Mouse (Mus musculus) intestine, postnatal 0 days (tissue): Measurements from ENCODE around the gene Otud4. TPM values are rescaled to one million over a fixed set of nuclear protein-coding genes. Genes with fewer than 3 reads are reported as not detected.

Source experiments
- ATAC-seq: fragments of 200-750 bp; cut with Nextera tagmentation; 2 replicates; pipeline ENCODE4 v1.8.0; 2017; ENCODE audit warnings: mild to moderate bottlenecking, moderate TSS enrichment, moderate library complexity
- H3K27ac ChIP-seq: fragments of 300-500 bp; sonication (generic); 2 replicates; pipeline ENCODE4 v1.5.1; 2014; ENCODE audit warnings: mild to moderate bottlenecking, low read depth, low read length, moderate library complexity
- H3K27me3 ChIP-seq: fragments of 300-500 bp; sonication (generic); replicated peaks from 2 replicates; pipeline ENCODE4 v1.6.1; 2014; ENCODE audit warnings: low read length, mixed read lengths; ENCODE audit not compliant: control insufficient read depth, insufficient read depth
- H3K36me3 ChIP-seq: fragments of 300-500 bp; sonication (generic); 2 replicates; pipeline ENCODE4 v1.6.1; 2014; ENCODE audit warnings: mild to moderate bottlenecking, moderate library complexity; ENCODE audit not compliant: control insufficient read depth, insufficient read depth
- H3K4me1 ChIP-seq: fragments of 300-500 bp; sonication (generic); replicated peaks from 2 replicates; pipeline ENCODE4 v1.6.1; 2014; ENCODE audit warnings: antibody characterized with exemption, low read length, mixed read lengths; ENCODE audit not compliant: control insufficient read depth, insufficient read depth
- H3K4me2 ChIP-seq: fragments of 300-500 bp; sonication (generic); replicated peaks from 2 replicates; pipeline ENCODE4 v1.6.1; 2014; ENCODE audit warnings: low read depth, mild to moderate bottlenecking, moderate library complexity
- H3K4me3 ChIP-seq: fragments of 300-500 bp; sonication (generic); 2 replicates; pipeline ENCODE4 v1.5.1; 2014; ENCODE audit warnings: low read depth, low read length
- H3K9ac ChIP-seq: fragments of 300-500 bp; sonication (generic); 2 replicates; pipeline ENCODE4 v1.6.1; 2014; ENCODE audit warnings: mild to moderate bottlenecking, low read depth, low read length
- H3K9me3 ChIP-seq: fragments of 300-500 bp; sonication (generic); 2 replicates; pipeline ENCODE4 v1.6.1; 2016; ENCODE audit warnings: mixed run types; ENCODE audit not compliant: control insufficient read depth
- CTCF ChIP-seq: sonication (generic); IDR thresholded peaks from 2 replicates; pipeline ENCODE4 v1.5.1; 2016; ENCODE audit warnings: low read depth, mild to moderate bottlenecking, control low read depth, antibody characterized with exemption, moderate library complexity
- WGBS: fragments of 180-500 bp; shearing (Covaris S2); extraction: QIAGEN DNeasy Blood & Tissue Kit; methylation state at CpG from one replicate; pipeline ENCODE4 v1.1.7; 2014; 5-methylcytosine and 5-hydroxymethylcytosine counted together
- polyA plus RNA-seq: library from polyadenylated mRNA; unstranded; fragments of >200 nt; fragmentation: Nextera tagmentation; extraction: Ambion mirVana; gene quantifications from 2 replicates; pipeline ENCODE4 v1.2.1, GENCODE M21; 2015

The Otud4 gene
- polyA plus RNA-seq, 1 experiment from 2014 or later, result 6.0 TPM

DNA sequence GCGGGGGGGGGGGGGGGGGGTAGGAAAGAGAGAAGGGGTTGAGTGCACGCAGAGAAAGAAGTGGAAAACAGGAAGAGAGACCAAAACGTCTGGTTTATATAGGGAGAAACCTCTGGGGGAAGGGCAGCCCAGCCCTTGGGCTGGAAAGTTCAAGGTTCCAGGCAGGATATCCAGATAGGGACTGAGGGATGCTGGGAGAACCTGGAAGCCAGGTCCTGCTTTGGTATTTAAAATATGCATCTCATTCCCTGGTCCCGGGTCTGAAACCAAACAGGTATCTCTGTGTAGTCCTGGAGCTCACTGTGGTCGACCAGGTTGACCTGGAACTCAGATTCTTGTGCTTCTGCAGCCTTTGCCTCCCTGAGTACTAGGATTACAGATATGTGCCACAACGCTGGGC, 73.3 kb downstream of the Otud4 start:
- Histone ChIP-seq H3K4me3 (no peak overlapping the region), H3K27me3 (no peaks in the 10 kb centered on the region), H3K4me2 (peak overlapping the region; percentile 79), H3K4me1 (no peaks in the 10 kb centered on the region), H3K9me3 (no peaks in the 10 kb centered on the region), H3K27ac (no peak overlapping the region), H3K9ac (no peak overlapping the region), H3K36me3 (0 out of 2 replicates have a peak, but pooled peaks cover 5% of the 10 kb centered on the region)
- 30% methylated on average over 6 of the region's 6 CpGs for WGBS
- TF ChIP-seq CTCF, result no peak
- ATAC-seq, result no peak

- H3K4me3 ChIP-seq, result no peak overlapping the region
- H3K36me3 ChIP-seq, result peaks cover 34% of the 10 kb centered on the region
- no peaks in the 10 kb centered on the region for H3K9me3 ChIP-seq
- ATAC-seq, result no peak
- no peak overlapping the region for H3K27ac ChIP-seq
- no peak overlapping the region for H3K4me2 ChIP-seq
- TF ChIP-seq CTCF, result no peak
- no peaks in the 10 kb centered on the region for H3K4me1 ChIP-seq
- no peaks in the 10 kb centered on the region for H3K27me3 ChIP-seq
- H3K9ac ChIP-seq, result no peak overlapping the region
Observed at GRCm38 (mm10) chr8:79721537-79721936, 82.1 kb downstream of the Otud4 start.

DNA sequence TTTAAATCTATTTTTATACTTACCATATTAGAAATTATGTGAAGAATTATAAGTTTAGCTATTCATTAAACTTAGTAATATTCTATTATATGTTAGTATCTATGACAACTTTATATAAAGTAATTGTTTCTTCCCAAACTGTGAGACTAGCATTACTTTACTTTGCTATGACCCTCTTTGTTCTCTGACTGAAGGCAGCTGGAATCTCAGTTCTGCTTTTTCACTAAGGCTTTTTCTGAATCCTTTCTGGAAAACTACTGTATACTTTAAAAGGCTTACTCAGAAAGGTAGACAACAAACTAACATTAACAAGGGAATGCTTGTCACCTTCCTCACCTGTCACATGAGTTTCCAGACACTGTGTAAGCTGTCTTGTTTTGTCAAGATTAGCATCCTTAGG, 83.9 kb downstream of the Otud4 start:
- Histone ChIP-seq H3K9me3 (no peaks in the 10 kb centered on the region), H3K4me2 (no peak overlapping the region), H3K4me1 (no peaks in the 10 kb centered on the region), H3K27ac (no peak overlapping the region), H3K9ac (no peak overlapping the region), H3K36me3 (peaks cover 29% of the 10 kb centered on the region), H3K27me3 (no peaks in the 10 kb centered on the region), H3K4me3 (no peak overlapping the region)
- ATAC-seq, result no peak
- no peak for TF ChIP-seq CTCF

- WGBS, result 39% methylated on average over 3 of the region's 3 CpGs
- no peak overlapping the region for H3K4me2 ChIP-seq
- H3K4me3 ChIP-seq, result no peak overlapping the region
- H3K36me3 ChIP-seq, result peaks cover 28% of the 10 kb centered on the region
- no peaks in the 10 kb centered on the region for H3K9me3 ChIP-seq
- no peak for ATAC-seq
- no peaks in the 10 kb centered on the region for H3K4me1 ChIP-seq
- H3K27me3 ChIP-seq, result no peaks in the 10 kb centered on the region
- H3K27ac ChIP-seq, result no peak overlapping the region
- H3K9ac ChIP-seq, result no peak overlapping the region
- no peak for TF ChIP-seq CTCF
Observed at GRCm38 (mm10) chr8:79724589-79724988, 85.2 kb downstream of the Otud4 start.

Other genes with a start within 250 kb of the Otud4 start
- gene Smad1, start 240.1 kb upstream of the Otud4 start, polyA plus RNA-seq, result 27.3 and 27.4 TPM in 2 replicates
- 23.9 and 25.3 TPM in 2 replicates for gene Abce1, start 72.1 kb downstream of the Otud4 start, polyA plus RNA-seq
- gene Anapc10, start 72.2 kb downstream of the Otud4 start, polyA plus RNA-seq, result 26.5 and 26.6 TPM in 2 replicates